Mouse (Mus musculus) lung, embryonic 14.5 days (tissue): ENCODE data around the gene Nrarp. TPM values are rescaled to one million over a fixed set of nuclear protein-coding genes. Genes with fewer than 3 reads are reported as not detected.
A peak's percentile ranks its signal among the peaks of the same experiment; 100 is the strongest.

Experiments
- ATAC-seq: fragments of 200-750 bp; cut with Nextera tagmentation; 2 replicates; pipeline ENCODE4 v1.8.0; 2017; ENCODE audit warnings: mild to moderate bottlenecking, moderate TSS enrichment, moderate library complexity; ENCODE audit not compliant: insufficient read depth
- DNase-seq: peaks from one replicate; pipeline ENCODE4 v3.0.0-alpha.2; 2015
- H3K27ac ChIP-seq: fragments of 300-500 bp; sonication (generic); 2 replicates; pipeline ENCODE4 v1.5.1; 2014; ENCODE audit warnings: low read depth, mild to moderate bottlenecking, moderate library complexity
- H3K27me3 ChIP-seq: fragments of 300-500 bp; sonication (generic); 2 replicates; pipeline ENCODE4 v1.6.1; 2014; ENCODE audit warnings: low read length, control low read depth; ENCODE audit not compliant: insufficient read depth
- H3K36me3 ChIP-seq: fragments of 300-500 bp; sonication (generic); 2 replicates; pipeline ENCODE4 v1.6.1; 2014; ENCODE audit warnings: control low read depth; ENCODE audit not compliant: insufficient read depth
- H3K4me1 ChIP-seq: fragments of 300-500 bp; sonication (generic); 2 replicates; pipeline ENCODE4 v1.6.1; 2014; ENCODE audit warnings: antibody characterized with exemption, control low read depth; ENCODE audit not compliant: insufficient read depth
- H3K4me2 ChIP-seq: fragments of 300-500 bp; sonication (generic); 2 replicates; pipeline ENCODE4 v1.6.1; 2014; ENCODE audit warnings: mild to moderate bottlenecking
- H3K4me3 ChIP-seq: fragments of 300-500 bp; sonication (generic); 2 replicates; pipeline ENCODE4 v1.5.1; 2014; ENCODE audit warnings: low read depth, low read length
- H3K9ac ChIP-seq: fragments of 300-500 bp; sonication (generic); 2 replicates; pipeline ENCODE4 v1.6.1; 2014
- H3K9me3 ChIP-seq: fragments of 300-500 bp; sonication (generic); 2 replicates; pipeline ENCODE4 v1.6.1; 2016; ENCODE audit warnings: low read depth, low read length, control low read depth
- CTCF ChIP-seq: IDR thresholded peaks from 2 replicates; pipeline ENCODE4 v1.5.1; 2016; ENCODE audit warnings: antibody characterized with exemption, low read depth
- WGBS: fragments of 180-500 bp; shearing (Covaris S2); extraction: QIAGEN DNeasy Blood & Tissue Kit; methylation state at CpG from one replicate; pipeline ENCODE4 v1.1.7; 2014; 5-methylcytosine and 5-hydroxymethylcytosine counted together
- polyA plus RNA-seq: library from polyadenylated mRNA; unstranded; fragments of >200 nt; fragmentation: Nextera tagmentation; extraction: Ambion mirVana; gene quantifications from 2 replicates; pipeline ENCODE4 v1.2.1, GENCODE M21; 2014

Nrarp gene
- polyA plus RNA-seq, 1 experiment from 2014 or later: 14.9 TPM

- Histone ChIP-seq H3K4me3 (peak overlapping the region; percentile 43), H3K9me3 (no peaks in the 10 kb centered on the region), H3K4me1 (no peaks in the 10 kb centered on the region; the same call in 1 of the 2 replicates), H3K9ac (peak overlapping the region; percentile 55), H3K4me2 (peak overlapping the region; percentile 75), H3K27ac (peak overlapping the region; percentile 71), H3K36me3 (no peaks in the 10 kb centered on the region), H3K27me3 (peaks cover 40% of the 10 kb centered on the region)
- ATAC-seq (peak; percentile 70), DNase-seq (peak; percentile 75)
- TF ChIP-seq CTCF: peak; percentile 84
- WGBS: under 1% methylated on average over 63 of the region's 64 CpGs
Measured at GRCm38 (mm10) chr2:25185625-25186574, 5.3 kb downstream of the Nrarp start.

DNA sequence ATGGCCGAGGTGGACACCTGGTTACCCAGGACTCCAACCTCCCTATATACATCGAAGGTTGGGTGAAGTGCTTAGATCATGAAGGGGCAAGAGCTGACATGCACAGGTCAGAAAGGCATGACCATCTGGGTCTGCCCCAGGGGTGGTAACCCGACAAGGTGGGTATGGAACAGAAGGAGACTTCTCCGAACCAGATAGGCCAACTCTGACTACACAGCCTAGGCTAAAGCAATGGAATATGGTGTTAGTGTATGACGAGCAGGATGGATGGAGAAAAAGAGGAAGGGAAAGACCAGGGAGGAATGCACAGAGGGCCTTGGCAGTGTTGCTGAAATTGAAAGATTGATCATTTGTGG is 6.0 kb downstream of the Nrarp start:
- TF ChIP-seq CTCF: no peak
- no peaks in the 10 kb centered on the region for H3K36me3 ChIP-seq
- peak overlapping the region; percentile 43 for H3K4me3 ChIP-seq
- H3K27me3 ChIP-seq: peaks cover 34% of the 10 kb centered on the region
- 31% methylated on average over 5 of the region's 5 CpGs for WGBS
- H3K9ac ChIP-seq: peak overlapping the region; percentile 55; the same call in 1 of the 2 replicates
- ATAC-seq (no peak), DNase-seq (no peak)
- no peak overlapping the region; the same call in 1 of the 2 replicates for H3K27ac ChIP-seq
- no peaks in the 10 kb centered on the region; the same call in 1 of the 2 replicates for H3K4me1 ChIP-seq
- peak overlapping the region; percentile 75 for H3K4me2 ChIP-seq
- H3K9me3 ChIP-seq: no peaks in the 10 kb centered on the region

DNA sequence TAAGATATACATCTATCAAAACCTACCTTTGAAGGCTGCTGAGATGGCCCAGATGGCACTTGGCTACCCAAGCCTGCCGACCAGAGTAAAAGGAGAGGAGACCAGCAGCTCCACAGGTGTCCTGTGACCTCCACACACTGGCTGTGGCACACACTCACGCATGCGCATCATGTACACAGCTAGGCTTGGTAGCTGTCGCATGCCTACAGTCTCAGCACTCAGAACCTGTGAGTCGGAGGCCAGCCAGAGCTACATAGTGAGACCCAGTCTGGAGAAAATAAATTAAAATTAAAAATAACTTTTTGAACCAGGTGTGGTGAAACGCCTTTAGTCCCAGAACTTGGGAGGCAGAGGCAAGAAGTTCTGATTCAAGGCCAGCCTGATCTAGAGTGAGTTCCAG is 7.3 kb downstream of the Nrarp start:
- Histone ChIP-seq H3K4me3 (no peak overlapping the region), H3K9ac (no peak overlapping the region), H3K27me3 (peaks cover 26% of the 10 kb centered on the region; the same call in 1 of the 2 replicates), H3K36me3 (no peaks in the 10 kb centered on the region), H3K4me2 (no peak overlapping the region), H3K4me1 (no peaks in the 10 kb centered on the region; the same call in 1 of the 2 replicates), H3K9me3 (no peaks in the 10 kb centered on the region), H3K27ac (no peak overlapping the region)
- ATAC-seq: no peak
- DNase-seq: no peak
- 78% methylated on average over 6 of the region's 6 CpGs for WGBS
- TF ChIP-seq CTCF: no peak

DNA sequence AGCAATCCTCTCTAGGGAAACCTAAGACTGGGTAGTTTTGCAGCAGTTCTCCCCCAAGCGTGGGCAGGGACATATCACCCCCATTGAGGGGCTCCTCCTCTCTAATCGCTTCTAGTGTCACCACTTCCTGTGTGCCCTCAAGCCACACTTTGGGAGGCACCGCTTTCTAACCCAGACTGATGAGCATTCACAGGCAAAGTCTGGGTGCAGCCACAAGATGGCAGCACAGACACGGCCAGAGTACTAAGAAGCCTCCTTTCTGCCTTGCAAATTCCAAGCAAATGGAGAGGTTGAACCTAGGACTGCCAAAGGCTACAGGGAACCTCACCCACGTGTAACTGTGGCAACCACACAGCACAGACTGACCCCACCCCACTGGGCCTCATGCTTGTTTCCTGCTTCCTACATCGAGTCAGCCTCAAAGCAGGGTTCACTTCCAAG is 12.8 kb downstream of the Nrarp start:
- ATAC-seq (peak; percentile 68; the same call in 1 of the 2 replicates), DNase-seq (peak; percentile 95)
- Histone ChIP-seq H3K27me3 (peaks cover 17% of the 10 kb centered on the region), H3K4me3 (no peak overlapping the region), H3K9ac (no peak overlapping the region), H3K4me2 (peak overlapping the region; percentile 63), H3K9me3 (no peaks in the 10 kb centered on the region), H3K27ac (no peak overlapping the region), H3K4me1 (peaks cover 8% of the 10 kb centered on the region), H3K36me3 (peaks cover 10% of the 10 kb centered on the region; the same call in 1 of the 2 replicates)
- TF ChIP-seq CTCF: peak; percentile 98
- WGBS: 1% methylated on average over 6 of the region's 6 CpGs

DNA sequence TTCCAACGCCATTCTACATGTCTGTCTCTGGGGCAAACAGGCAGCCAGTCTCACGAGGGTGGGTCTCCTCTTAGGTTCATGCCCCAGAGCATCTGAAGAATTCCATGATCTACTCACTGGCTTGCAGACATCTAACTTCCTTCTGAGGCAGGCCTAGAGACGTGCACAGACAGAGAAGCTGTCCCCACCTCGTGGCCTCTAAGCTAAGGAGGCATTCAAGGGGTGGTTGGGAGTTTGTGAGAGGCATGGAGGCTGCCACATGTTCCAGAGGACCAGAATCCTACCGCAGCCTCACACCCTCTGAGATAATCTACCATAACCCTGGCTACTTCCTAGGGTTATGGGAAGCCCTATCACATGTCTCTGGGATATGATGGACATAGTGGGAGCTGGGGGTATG is 13.4 kb downstream of the Nrarp start:
- Histone ChIP-seq H3K27ac (no peak overlapping the region), H3K9me3 (no peaks in the 10 kb centered on the region)
- no peak for ATAC-seq

DNA sequence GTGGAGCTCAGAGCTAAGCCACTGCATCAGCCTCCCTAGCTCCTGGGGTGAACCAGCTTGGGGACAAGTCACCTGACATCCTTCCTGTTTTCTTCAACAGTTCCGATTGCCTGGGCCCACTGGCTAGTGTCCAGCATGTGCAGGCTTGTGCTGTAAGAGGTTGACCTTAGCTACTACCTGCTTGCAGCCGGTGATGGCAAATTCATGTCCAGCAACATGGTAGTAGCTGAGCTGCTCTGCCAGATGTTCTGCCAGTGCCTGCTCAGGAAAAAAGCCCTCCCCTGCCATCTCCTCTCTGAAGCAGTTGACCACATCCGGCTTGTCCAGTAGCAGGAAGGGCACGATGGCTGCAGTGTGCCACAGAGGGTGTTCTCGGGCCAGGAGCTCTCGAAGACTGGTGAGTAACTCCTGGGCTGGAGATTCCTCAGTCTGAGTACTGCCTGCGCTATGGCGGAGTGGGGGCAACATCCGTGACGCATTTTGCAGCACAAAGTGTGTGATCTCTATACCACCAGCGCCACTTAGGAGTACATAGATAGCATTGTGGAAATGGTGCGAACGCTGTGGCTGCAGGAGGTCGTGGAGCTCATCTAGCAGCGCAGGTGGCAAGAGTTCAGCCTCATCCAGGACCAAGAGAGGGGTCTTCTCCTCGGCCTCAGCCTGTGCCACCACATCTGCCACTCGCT is 14.1 kb downstream of the Nrarp start:
- peak overlapping the region; percentile 63 for H3K4me2 ChIP-seq
- DNase-seq (no peak), ATAC-seq (no peak)
- H3K4me1 ChIP-seq: peaks cover 8% of the 10 kb centered on the region
- 79% methylated on average over 17 of the region's 17 CpGs for WGBS
- H3K9ac ChIP-seq: no peak overlapping the region
- no peaks in the 10 kb centered on the region for H3K9me3 ChIP-seq
- peak overlapping the region; percentile 34; the same call in 1 of the 2 replicates for H3K4me3 ChIP-seq
- peaks cover 20% of the 10 kb centered on the region for H3K36me3 ChIP-seq
- H3K27me3 ChIP-seq: peaks cover 17% of the 10 kb centered on the region
- TF ChIP-seq CTCF: no peak
- no peak overlapping the region for H3K27ac ChIP-seq

More for the DNA sequence above, 13.4 kb downstream of the Nrarp start:
- Histone ChIP-seq H3K36me3 (peaks cover 14% of the 10 kb centered on the region), H3K27me3 (peaks cover 17% of the 10 kb centered on the region), H3K4me2 (peak overlapping the region; percentile 63; the same call in 1 of the 2 replicates), H3K9ac (no peak overlapping the region), H3K4me1 (peaks cover 8% of the 10 kb centered on the region), H3K4me3 (no peak overlapping the region)
- WGBS: 74% methylated on average over 5 of the region's 5 CpGs
- no peak for DNase-seq
- no peak for TF ChIP-seq CTCF
